Mouse (Mus musculus) right cerebral cortex, postnatal 10 days (tissue): Measurements from ENCODE around the gene Cd180.

ENCODE experiments used
- DNase-seq, 2 experiments: peaks; one replicate each; pipeline ENCODE4 v3.0.0; 2021; ENCODE audit warnings: low spot score in 2 of 2

Gene Cd180

DNA sequence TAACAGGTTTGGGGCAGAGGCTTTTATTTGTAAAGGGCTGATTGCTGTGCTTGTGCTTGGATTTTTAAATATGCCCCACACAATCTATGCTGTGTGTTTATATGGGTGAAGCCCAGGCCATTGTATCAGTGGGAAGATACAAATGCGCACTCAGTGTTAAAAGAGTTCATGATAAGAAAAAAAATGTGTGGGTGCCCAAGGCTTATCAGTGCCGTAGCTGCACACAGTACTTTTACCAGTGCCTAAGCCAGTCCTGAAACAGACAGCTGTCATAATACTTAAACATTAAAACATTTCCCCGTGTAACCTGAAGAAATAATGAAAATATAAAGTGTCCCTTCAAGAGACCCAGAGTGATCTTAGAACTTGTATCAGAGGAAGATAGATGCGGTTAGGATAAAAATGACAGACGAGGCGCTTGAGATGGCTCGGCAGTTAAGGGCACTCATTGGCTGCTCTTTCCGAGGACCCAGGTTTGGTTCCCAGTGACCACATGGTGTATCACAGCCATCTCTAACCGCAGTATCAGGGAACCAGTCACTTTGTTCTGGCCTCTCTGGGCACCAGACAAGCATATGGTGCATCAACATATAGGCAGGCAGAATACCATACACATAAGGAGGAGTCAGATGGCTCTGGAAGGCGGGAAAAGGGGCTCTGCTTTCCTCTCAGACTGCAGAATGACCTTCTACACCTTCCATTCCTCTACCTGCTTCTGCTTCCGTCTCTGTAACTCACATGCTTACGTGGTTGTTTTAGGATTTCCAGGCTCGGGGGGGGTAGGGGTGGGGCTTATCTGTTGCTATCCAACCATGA lies 46.6 kb downstream of the Cd180 start:
- DNase-seq: no peak

DNA sequence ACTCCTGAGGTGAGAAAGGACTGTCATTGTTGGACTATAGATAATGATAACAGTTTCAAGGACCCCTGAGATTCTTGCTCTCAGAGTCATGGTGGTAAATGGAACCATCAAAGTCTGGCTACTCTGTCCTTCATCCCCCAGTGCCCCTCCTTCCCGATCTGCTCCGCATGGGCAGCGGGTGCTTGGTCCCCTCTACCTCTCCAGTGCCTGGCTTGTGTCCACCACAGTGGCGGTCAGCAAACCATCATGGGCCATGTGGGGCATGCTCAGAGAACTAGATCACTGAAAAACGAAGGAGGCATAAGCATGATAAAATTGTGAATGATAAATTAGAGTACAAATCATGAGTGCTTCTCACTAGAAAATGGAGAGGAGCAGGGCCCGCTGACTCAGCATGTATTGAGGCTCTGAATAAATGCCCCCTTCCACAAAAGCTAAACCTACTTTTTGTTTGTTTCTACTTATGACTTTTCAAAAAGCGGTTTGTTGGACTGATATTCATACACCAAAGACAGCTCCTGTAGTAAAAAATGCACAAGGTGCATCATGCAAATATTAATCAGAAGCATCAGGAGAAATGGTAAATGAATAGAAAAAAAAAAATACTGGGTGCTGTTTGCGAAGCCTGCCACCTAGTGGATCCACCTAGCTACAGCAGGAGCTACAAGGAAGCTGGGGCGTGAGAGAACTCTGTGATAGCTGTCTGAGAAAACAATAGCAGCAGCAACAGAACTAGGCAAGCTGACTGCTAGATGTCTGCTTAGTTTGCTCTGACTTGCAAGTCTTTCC lies 51.3 kb downstream of the Cd180 start:
- peak in 1 of 2 experiments; percentile 71 for DNase-seq

DNA sequence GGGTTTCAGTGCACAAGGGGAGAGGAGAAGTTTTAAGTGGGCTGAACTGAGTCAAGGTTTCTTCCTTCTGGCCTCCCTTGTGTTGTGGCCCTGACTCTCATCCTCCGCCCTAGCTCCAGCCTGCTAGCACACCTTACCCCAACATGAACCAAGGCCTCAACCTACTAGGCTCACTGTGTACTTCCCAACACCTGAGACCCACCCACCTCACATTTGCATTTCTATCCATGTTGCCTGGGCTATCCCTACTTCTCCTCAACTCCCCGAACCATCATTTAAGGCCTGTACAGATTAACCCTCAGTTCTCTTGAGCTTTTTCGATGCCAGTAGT lies 51.9 kb downstream of the Cd180 start:
- no peak for DNase-seq

DNA sequence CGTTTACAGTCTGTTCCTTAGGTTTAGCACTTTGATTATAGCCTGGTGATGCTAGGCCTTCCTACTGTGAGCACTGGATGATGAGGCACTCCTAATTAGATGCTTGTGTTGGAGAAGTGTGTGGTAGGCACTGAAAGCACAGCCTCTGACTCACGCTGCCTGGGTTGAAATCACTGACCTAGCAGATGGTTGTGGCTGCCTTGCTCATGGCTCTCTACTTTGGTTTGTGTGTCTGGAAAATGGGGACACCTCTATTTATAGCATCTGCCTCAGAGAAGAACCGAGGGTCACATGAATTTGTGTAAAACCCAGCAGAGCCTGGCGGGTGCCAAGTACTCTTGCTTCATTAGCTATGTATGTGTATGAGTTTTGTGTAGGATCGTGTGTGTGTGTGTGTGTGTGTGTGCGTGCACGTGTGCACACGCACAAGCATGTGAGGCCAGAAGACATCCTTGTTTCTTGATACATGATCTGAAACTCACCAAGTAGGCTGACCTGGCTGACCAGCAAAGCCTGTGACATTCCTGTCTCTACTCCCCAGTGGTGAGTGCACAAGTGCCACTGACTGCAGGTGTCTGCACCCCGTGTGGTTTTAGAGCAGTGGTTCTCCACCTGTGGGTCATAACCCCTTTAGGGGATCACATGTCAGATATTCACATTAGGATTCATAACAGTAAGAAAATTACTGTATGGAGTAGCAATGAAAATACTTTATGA lies 52.4 kb downstream of the Cd180 start:
- DNase-seq: no peak

DNA sequence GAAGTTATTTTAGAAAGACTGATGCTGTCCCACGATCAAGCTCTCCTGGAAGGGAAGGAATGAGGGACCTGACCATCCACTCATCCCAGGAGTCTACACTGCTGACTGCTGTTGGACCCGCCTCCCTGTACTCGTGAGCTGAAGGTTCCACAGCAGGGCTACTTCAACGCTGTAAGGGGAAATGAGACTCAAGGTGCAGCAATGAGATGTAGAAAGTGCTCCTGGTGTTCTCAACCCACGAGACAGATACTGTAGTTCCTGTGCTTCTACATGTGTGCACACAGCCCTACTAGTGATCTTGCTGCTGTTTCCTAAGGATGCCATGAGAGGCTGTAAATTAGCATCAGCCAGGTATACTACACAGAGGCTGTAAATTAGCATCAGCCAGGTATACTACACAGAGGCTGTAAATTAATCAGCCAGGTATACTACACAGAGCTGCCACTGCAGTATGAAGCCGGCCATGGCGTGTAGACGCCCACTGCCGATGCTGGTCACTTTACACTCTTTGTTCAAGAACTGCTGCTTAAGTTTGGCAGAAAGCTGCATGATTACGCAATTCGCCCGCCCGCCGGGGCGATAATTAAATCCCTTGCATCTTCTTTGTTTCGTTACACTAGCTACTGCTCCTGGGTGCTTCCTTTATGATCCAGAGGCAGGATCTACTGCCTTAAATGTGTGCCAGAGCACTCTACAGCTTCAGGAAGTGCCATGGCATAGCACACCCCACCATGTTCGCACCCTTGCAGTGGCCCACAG lies 53.6 kb downstream of the Cd180 start:
- no peak for DNase-seq

DNA sequence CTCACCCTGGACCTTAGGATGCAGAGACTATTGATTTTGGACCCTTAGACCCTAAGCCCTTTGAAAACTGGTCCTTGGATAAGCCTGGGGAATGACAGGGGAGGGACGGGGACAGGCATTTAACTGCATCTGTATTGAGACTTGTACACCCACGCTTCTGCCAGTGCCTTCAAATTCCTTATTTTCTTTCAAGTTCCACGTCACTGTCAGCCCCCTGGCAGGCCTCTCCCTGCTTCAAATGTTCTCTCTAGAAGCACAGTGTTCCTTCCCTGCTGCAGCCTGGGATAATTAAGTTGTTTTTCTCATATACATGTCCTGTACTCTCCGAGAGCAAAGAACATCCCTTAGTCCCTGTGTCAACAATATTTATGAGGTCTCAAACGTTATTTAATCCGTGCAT lies 55.8 kb downstream of the Cd180 start:
- DNase-seq: no peak

DNA sequence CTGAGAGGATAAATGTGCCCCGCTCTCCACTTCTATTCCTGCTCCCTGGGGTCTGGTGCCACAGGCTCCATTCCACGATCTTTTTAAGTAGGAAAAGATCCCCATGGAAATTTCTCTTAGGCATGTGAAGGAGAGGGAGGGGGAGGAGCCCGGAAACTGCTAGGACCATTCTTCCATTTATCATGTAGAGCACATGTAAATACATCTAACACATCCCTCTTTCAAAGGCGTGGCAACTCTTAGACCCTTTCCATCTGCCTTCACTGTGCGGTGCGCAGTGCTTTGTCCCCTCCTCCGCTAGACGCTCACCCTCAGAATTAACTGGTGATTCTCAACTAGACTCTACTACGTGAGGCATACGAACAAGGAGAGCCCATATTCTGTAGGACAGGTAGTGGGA lies 56.5 kb downstream of the Cd180 start:
- no peak for DNase-seq

DNA sequence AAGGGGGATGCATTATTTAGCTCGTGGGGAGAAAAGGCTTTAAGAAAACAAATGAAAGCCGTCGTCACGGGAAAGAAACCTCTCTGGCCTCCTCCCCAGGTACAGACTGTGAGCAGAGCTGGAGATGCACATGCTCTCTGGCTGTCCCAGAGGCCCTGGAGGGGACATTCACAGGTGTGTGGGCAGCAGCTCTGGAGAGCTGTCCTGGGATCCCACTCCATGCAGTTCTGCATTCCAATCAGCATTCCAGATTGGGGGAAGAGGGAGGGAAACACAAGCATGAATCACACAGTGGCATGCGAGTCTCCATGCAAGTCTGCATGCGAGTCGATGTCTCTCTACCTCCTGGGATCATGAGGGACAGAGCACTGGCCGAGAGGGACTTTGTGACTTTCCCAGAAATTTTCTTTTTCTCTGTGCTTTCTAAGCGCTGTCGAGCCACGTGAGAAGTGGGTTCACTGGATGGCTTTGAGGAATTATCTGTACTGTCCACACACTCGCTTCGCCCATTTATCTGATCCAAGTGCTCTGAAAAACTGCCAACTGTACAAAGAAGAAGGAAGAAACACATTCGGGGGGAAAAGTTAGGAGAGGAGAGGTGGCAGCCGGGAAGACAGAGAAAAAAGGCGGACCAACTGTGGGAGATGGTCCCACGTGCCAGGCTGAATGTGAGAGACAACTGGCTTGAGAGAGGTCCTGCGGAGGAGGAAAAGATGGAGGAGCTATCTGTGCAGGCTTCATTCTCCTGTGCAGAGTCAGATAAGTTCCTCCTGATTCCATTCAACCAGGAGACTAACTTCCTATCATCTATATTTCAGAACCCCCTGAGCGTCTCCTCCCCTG lies 60.6 kb downstream of the Cd180 start:
- DNase-seq: no peak

DNA sequence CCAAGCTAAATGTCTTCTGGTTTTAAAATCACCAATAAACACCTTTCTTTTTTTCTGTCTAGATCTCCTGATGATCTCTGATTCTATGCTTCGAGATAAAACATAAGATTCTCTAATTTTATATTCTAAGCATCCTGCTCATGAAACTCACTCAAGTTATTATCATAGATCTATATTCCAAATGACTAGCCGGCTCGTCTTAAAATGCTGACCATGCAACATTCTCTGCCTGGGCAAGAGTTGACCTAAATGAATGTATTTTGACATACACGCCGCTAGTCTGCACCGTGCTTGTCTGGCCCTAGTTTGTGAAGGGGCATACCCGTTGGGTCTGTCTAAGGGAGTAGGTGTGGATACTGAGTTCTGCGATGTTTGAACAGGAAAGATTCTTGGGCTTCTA lies 61.8 kb downstream of the Cd180 start:
- DNase-seq: no peak

DNA sequence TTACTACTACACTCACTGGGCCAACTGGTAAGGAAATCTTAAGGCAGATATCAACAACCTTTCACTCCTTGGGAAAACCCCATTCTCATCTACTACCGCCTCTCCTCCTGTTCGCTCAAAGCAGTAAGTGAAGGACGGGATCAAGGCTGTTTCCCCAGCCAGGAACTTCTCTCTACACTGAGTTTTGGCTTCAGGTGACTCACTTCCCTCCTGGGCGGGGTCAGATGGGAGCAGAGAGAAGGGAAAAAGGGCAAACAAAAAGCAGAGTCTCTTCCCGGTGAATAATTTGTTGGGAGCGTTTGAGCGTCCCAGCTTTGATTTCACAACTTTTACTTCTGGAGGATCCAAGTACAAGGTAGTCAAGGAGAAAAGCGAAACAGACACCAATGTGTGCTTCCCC lies 62.7 kb downstream of the Cd180 start:
- no peak for DNase-seq

DNA sequence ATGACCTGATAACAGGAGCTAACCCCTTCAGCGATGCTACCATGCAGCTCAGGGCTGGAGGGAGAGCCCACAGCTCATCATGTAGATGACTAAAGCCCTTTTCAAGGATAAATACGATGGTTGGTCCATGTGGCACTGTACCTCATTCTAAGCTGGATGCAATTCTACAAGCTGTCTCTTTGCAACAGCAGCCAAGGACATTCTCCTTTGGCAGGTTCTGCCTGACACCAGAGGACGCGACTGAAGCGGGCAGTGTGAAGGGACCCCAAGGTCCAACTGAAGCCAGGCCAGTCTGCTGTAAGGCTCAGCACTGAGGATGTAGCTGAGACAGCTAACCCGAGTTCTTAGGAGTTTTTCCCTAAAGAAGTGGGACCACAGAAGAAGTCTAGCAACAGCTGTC lies 64.7 kb downstream of the Cd180 start:
- no peak for DNase-seq

DNA sequence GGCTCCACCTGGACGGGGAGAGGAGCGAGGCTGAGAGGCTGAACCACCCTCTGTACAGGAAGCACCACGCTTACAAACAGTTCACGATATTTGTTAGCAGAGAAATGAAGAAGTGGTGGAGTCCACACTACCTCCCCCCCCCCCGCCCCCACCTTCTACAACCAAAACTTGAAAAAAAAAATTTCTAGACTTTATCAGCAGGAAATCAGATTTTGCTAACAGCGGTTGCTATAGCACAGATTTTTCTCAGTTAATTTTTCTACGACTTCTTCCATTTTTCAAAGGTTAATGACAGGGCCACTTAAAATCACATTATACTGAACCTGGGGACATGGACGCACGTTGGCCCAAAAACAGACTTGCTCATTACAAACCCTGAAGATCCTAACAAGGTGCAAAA lies 68.1 kb downstream of the Cd180 start:
- DNase-seq: no peak

DNA sequence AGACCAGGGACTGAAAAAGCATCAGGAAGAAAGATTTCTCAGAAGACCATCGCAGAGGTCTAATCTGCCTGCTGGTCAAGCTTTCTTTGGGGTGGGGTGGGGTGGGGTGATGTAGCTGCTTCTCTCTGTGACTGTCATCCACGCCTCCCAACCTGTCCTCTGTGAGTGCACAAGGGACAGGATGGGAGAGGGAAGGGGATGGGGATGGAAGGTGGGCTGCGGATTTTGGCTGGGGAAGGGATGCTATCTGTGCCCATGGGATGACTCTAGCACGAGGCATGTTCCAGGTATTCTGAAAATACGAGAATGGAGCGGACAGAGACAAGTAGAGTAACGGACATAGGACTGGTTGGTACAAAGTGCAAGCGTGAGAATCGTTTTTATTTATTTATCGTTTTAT lies 68.8 kb downstream of the Cd180 start:
- DNase-seq: no peak

DNA sequence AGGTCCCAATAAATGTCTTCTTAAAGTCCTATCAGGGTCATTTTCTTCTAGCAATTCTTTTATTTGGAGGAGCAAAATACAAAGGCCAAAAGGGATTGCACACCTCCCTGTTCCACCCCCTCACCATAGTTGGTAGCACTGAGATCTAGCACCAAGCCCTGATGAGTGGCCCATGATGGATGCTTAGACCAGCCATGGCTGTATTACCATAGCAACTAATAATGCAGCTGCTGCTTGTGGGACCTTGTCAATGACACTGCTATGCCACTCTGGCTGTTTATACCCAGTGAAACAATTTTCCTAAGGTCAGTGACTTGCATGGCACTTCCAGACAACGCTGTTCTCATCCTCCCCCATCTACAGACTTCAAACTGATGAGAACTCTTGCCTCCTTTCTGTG lies 70.9 kb downstream of the Cd180 start:
- no peak for DNase-seq

DNA sequence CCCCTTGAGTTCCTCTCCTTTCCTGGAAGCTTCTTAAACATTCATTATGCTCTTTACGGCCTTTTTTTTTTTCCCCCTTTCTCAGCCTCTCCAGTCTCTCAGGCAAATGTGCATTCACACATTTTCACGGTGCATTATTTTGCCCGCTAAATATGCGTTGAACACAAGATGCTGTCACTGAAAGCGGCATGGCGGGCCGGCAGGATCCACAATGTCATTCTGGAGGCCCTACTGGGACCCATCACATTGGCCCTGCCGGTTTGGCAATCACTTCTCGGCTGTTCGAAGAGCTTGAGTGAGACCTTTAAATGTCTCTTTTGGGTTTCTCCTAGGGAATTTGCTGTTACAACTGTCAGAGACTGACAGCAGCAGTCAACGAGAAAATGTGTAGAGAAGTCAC lies 71.9 kb downstream of the Cd180 start:
- no peak for DNase-seq

DNA sequence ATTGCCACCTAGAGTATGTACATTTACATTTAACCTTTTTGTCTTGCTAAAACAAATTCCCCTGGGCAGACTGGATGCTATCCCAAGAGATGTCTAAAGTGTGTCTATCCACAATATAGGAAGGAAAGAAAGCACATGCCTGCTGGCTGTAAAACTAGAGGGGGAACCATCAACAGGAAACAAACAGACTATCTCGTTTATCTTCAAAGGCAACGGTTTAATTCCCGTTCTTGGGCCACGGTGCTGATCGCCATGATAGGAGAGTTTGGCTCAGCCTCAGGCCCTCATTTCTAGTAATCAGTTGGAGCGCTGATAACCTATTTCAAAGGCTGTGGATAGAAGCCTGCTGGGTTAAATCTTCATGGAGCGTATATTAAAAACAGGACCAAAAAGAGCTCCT lies 73.8 kb downstream of the Cd180 start:
- DNase-seq: no peak

DNA sequence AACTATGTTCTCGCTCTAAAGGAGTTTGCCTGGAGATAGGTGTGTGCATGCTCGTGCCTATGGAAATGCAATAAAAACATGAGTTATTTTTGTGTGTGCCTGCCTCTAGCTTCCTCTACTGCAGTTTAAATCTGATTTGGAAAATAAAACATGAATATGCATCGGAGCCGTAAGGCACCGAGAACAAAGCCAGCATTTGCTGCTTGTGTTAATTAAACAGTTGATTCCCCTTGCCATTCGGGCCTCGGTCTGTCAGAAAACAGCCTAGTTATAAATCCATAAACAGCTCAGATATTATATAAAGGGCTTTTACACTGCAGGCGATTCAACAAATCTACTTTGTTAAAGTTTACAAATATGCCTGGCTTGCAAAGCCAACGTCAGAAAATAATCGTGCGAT lies 75.2 kb downstream of the Cd180 start:
- DNase-seq: no peak

DNA sequence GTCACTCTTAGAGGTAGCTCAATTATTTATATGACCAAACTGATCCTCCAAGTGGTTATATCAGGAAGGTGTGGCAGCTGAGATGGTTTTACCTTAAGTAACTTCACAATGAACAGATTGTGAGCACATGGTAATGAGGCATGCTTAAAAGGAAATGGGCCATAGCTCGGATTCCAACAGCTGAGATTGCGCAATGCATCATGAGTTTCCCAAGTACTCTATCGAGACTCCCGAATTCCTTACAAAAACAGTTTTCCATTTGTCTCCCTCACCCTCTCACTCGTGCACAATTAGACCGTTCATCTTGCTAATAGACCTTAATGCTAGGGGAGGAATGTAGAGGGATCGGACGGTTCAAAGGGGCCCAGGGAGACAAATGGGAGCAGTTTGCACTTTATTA lies 76.8 kb downstream of the Cd180 start:
- DNase-seq: no peak

DNA sequence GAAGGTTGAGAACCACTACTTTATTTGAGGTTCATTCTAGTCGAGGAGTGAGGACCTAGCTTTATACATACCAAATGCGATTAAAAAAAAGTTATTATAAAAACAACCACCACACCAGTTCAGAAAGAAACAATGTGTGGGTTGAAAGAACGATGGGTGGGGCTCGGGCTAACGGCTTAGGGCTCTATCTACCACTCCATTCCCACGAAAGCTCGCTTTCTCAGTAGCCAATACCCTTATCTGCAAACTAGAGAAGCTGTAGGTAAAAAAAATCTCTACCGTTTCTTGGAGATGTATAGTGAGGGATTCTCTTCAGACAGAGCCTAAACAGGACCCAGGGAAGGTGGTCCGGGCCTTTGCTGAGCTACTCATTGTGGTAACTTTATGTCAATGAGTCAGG lies 79.8 kb downstream of the Cd180 start:
- no peak for DNase-seq

DNA sequence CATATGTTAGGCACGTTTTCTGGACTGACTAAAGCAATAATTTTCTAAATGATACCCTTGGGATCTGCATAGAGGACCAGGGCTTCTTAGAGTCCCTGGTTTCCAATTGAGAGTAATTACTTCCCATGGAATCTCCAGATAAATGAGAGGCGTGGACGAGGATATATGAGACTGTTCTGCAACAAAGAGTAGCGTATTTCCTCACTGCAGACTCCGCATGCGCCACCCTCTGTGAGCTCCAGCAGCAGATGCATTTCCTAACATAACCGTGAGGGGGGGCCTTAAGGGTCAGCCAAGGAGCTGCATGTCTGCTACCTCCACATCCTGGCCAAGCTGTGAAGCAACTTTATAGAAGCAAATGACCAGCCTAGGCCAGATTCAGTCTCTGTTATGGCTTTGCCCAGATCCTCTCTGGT lies 81.4 kb downstream of the Cd180 start:
- DNase-seq: no peak

DNA sequence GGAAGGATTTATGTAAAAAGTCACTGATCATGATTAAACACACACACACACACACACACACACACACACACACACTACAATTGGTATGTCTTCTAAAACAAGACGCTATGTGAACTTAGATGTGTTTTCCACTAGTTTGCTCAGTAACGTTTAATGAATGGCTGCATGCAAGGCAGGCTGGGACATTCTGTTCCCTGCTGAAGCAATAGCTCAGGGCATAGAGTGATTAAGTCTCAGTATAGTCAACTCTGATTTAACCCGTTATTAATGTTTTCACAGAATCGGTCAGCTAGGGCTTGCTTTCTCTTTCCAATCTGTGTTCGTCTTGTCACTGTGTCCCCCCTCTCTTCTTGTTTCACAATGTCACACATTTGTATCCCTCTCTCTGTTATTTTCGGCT lies 82.1 kb downstream of the Cd180 start:
- no peak for DNase-seq
